Mouse (Mus musculus): ENCODE measurements around the gene Atp6v1fnb. TPM values are rescaled to one million over a fixed set of nuclear protein-coding genes. Genes with fewer than 3 reads are reported as not detected.

Atp6v1fnb gene
- not detected in 2 replicates for polyA plus RNA-seq (2012; ENCODE audit: insufficient read depth, insufficient read length, low replicate concordance, missing spikeins)

DNA sequence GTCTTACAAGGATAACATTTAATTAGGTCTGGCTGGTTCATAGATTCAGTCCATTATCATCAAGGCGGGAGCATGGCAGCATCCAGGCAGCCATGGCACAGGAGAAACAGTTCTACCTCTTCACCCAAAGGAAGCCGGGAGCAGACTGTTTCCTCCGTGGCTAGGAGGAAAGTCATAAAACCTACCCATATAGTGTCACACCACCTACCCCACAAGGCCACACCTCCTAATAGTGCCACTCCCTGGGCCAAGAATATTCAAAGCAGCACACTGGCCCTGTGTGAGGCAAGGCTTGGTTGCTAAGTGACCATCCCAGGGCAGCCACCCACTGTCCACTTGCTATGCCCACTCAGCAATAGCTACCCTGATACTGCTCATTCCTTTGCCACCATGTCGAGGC lies at the start of gene Atp6v1fnb:
Gene Atp6v1fnb, plus strand, starts transcription at position 301 of the 400 bp plus-strand sequence.
- Histone ChIP-seq H3K4me1 (ENCODE audit: control insufficient read depth, insufficient read depth, low read length) (peaks cover 9% of the 10 kb centered on the region), H3K4me3 (ENCODE audit: insufficient read depth, low read depth, low read length) (no peak within 1 kb of the TSS), H3K27ac (ENCODE audit: insufficient read depth, low read depth, low read length) (no peak within 1 kb of the TSS)
- TF ChIP-seq POLR2A (IDR thresholded peaks at IDR 0.05; ENCODE audit: insufficient read depth, low read depth, low read length) = no peak
- TF ChIP-seq CTCF (IDR thresholded peaks at IDR 0.05; ENCODE audit: insufficient read depth, low read depth, low read length) = no peak
- 93% methylated on average over 4 of the region's 4 CpGs for WGBS

DNA sequence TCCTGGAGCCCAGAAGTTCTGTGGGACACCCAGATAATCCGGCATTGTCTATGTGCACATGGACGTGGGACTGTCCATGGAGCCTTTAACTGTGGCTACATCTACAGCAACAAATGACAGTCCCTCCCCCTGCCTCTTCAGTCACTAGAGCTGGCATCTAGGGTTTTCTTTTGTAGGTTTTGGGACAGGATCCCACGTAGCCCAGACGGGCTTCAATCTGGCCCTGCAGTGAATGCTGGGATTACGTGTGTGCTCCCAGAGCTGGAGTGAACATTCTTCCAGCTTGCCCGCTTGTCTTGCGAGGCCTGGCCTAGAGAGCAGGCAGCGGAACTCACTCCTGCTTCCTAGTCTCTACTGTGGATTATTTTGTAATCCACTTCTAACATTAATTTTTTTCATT lies 46.1 kb upstream of the Atp6v1fnb start:
- TF ChIP-seq CTCF (IDR thresholded peaks at IDR 0.05; ENCODE audit: insufficient read depth, low read depth, low read length) (no peak), POLR2A (IDR thresholded peaks at IDR 0.05; ENCODE audit: insufficient read depth, low read depth, low read length) (no peak)
- Histone ChIP-seq H3K27ac (ENCODE audit: insufficient read depth, low read depth, low read length) (no peak overlapping the region), H3K4me1 (ENCODE audit: control insufficient read depth, insufficient read depth, low read length) (no peaks in the 10 kb centered on the region), H3K4me3 (ENCODE audit: insufficient read depth, low read depth, low read length) (no peak overlapping the region)
- 81% methylated on average over 8 of the region's 8 CpGs for WGBS

DNA sequence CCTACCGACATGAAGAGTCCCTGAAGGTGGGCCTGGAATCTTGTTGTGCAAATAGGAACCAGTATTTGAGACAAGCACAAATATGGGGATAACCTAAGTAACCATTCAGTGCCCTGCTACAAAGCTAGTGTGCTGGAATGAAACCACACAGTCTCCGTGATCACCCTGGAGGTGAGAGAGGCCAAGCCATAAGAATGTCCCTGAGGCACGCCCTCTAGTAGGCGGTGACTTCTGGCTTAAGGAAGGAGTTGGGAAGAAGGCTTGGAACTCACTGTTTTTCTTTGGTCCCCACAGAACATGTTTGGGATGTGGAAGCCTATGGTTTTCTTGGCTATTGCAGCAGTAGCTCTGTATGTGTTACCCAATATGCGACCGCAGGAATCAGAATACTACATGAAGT lies 44.9 kb upstream of the Atp6v1fnb start:
- Histone ChIP-seq H3K4me3 (ENCODE audit: insufficient read depth, low read depth, low read length) (no peak overlapping the region), H3K27ac (ENCODE audit: insufficient read depth, low read depth, low read length) (no peak overlapping the region), H3K4me1 (ENCODE audit: control insufficient read depth, insufficient read depth, low read length) (peaks cover 6% of the 10 kb centered on the region)
- TF ChIP-seq POLR2A (IDR thresholded peaks at IDR 0.05; ENCODE audit: insufficient read depth, low read depth, low read length) (no peak), CTCF (IDR thresholded peaks at IDR 0.05; ENCODE audit: insufficient read depth, low read depth, low read length) (no peak)
- WGBS = 88% methylated on average over 6 of the region's 6 CpGs

DNA sequence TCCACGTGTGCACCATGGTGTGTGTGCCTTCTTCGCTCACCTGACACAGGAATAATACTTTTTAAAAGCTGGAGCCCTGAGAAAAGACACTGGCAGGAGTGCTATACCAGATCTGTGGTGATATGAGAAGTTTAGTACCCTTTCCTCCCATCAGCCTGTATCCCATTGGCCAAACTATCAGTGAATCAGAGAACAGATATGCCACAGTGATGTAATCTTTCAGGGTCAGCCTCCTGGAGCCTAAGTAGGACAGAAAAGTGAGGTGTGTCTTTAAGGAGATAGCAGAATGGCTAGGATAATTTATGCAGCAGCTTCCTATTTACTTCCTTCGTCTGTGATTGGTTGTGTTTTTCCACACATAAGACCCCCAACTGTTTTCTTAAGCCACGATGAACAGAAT lies 43.1 kb upstream of the Atp6v1fnb start:
- WGBS = 51% methylated on average over 4 of the region's 4 CpGs
- TF ChIP-seq CTCF (IDR thresholded peaks at IDR 0.05; ENCODE audit: insufficient read depth, low read depth, low read length) = no peak
- TF ChIP-seq POLR2A (IDR thresholded peaks at IDR 0.05; ENCODE audit: insufficient read depth, low read depth, low read length) = no peak
- H3K4me1 ChIP-seq (ENCODE audit: control insufficient read depth, insufficient read depth, low read length) = peaks cover 18% of the 10 kb centered on the region
- no peak overlapping the region for H3K27ac ChIP-seq (ENCODE audit: insufficient read depth, low read depth, low read length)
- no peak overlapping the region for H3K4me3 ChIP-seq (ENCODE audit: insufficient read depth, low read depth, low read length)

DNA sequence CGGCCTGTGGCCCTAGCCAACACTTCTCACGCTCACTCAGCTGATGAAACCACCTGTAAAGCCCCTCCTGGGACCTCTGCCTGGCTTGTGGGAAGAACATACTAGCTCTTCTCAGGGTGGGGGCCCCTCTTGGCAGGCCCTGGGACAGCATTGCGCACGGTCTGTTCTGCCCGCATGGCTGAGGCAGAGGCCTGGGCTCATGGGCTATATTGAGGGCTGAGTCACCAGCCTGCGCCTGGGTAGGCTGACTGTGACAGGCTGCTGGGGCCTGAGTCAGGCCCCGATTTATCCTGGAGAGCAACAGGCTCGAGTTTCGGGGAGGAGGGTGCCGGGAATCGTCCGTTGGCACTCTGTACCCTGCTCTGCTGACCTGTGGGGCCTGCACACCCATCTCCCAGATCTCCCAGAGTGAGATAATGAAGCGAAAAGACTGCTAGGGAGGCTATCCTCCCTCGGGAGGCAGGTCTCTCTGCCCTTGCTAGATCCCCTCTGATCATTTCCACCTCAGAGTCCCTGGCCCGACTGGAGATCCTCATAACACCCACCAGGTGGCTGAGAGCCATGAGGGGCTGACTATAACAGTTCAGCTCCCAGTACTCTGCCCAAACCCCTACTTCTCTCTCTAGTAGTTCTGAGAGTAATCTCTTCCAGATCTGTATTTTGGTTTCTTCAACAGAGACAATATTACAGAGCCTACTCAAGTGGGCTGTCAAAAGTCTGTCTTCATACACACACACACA lies 40.4 kb upstream of the Atp6v1fnb start:
- Histone ChIP-seq H3K27ac (ENCODE audit: insufficient read depth, low read depth, low read length) (no peak overlapping the region), H3K4me3 (ENCODE audit: insufficient read depth, low read depth, low read length) (no peak overlapping the region), H3K4me1 (ENCODE audit: control insufficient read depth, insufficient read depth, low read length) (peaks cover 39% of the 10 kb centered on the region)
- TF ChIP-seq POLR2A (IDR thresholded peaks at IDR 0.05; ENCODE audit: insufficient read depth, low read depth, low read length) = no peak
- no peak for TF ChIP-seq CTCF (IDR thresholded peaks at IDR 0.05; ENCODE audit: insufficient read depth, low read depth, low read length)
- 57% methylated on average over 15 of the region's 15 CpGs for WGBS

DNA sequence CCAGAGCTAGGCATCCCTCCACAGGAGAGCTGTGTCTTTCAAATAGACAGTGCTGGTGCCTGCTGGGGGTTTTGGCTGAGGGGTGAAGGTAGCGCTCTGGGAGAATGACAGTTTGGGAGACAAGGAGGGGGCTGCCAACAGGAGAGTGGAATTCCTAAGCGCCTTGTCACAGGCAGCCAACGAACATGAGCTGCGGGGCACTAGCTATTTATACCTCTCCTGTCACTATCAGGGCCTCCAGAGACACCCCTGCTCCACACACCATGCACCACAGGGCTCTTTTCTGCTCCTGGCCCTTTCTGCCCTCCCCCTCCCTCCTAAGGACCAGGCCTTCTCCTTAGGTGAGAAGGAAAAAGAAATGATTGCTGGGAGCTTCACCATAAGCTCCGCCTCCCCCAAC lies 39.8 kb upstream of the Atp6v1fnb start:
- Histone ChIP-seq H3K4me3 (ENCODE audit: insufficient read depth, low read depth, low read length) (no peak overlapping the region), H3K4me1 (ENCODE audit: control insufficient read depth, insufficient read depth, low read length) (peaks cover 45% of the 10 kb centered on the region), H3K27ac (ENCODE audit: insufficient read depth, low read depth, low read length) (no peak overlapping the region)
- 68% methylated on average over 5 of the region's 5 CpGs for WGBS
- TF ChIP-seq POLR2A (IDR thresholded peaks at IDR 0.05; ENCODE audit: insufficient read depth, low read depth, low read length) (no peak), CTCF (IDR thresholded peaks at IDR 0.05; ENCODE audit: insufficient read depth, low read depth, low read length) (no peak)

DNA sequence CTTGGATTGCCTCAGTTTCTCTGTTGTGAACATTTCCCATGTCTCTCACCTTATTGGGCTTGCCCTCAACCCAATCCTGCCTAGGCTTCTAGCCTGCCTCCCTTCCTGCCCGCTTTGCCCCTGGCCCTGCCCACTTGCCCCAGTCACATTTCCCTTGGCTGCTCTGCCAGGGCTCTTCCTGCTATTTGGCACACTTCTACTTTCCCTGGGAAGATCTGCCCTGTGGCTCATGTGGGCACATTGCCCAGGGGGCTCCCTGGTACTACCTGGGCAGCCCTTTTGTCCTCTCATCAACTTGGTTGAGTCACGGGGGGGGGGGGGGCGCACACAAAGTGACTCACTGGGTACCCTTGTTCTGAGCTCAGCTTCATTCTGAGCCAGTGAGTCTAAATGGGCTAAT lies 39.1 kb upstream of the Atp6v1fnb start:
- H3K27ac ChIP-seq (ENCODE audit: insufficient read depth, low read depth, low read length) = no peak overlapping the region
- 48% methylated on average over 3 of the region's 3 CpGs for WGBS
- no peak overlapping the region for H3K4me3 ChIP-seq (ENCODE audit: insufficient read depth, low read depth, low read length)
- no peak for TF ChIP-seq POLR2A (IDR thresholded peaks at IDR 0.05; ENCODE audit: insufficient read depth, low read depth, low read length)
- TF ChIP-seq CTCF (IDR thresholded peaks at IDR 0.05; ENCODE audit: insufficient read depth, low read depth, low read length) = no peak
- peaks cover 47% of the 10 kb centered on the region for H3K4me1 ChIP-seq (ENCODE audit: control insufficient read depth, insufficient read depth, low read length)

DNA sequence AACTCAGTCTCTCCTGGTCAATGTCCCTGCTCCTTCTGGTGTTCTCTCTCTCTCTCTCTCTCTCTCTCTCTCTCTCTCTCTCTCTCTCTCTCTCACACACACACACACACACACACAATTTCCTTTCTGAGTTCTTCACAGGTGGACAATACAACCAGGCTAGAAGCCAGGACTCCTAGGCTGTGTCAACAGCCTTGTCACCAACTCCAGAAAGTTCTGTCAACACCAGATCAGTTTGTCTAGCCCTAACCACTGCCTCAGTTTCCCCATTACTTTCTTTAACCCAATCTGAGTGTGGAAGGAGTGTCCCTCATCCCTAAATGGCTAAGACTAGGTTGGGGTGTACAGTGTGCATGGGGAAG lies 38.6 kb upstream of the Atp6v1fnb start:
- Histone ChIP-seq H3K27ac (ENCODE audit: insufficient read depth, low read depth, low read length) (no peak overlapping the region), H3K4me1 (ENCODE audit: control insufficient read depth, insufficient read depth, low read length) (peaks cover 47% of the 10 kb centered on the region), H3K4me3 (ENCODE audit: insufficient read depth, low read depth, low read length) (no peak overlapping the region)
- TF ChIP-seq CTCF (IDR thresholded peaks at IDR 0.05; ENCODE audit: insufficient read depth, low read depth, low read length) (no peak), POLR2A (IDR thresholded peaks at IDR 0.05; ENCODE audit: insufficient read depth, low read depth, low read length) (no peak)

DNA sequence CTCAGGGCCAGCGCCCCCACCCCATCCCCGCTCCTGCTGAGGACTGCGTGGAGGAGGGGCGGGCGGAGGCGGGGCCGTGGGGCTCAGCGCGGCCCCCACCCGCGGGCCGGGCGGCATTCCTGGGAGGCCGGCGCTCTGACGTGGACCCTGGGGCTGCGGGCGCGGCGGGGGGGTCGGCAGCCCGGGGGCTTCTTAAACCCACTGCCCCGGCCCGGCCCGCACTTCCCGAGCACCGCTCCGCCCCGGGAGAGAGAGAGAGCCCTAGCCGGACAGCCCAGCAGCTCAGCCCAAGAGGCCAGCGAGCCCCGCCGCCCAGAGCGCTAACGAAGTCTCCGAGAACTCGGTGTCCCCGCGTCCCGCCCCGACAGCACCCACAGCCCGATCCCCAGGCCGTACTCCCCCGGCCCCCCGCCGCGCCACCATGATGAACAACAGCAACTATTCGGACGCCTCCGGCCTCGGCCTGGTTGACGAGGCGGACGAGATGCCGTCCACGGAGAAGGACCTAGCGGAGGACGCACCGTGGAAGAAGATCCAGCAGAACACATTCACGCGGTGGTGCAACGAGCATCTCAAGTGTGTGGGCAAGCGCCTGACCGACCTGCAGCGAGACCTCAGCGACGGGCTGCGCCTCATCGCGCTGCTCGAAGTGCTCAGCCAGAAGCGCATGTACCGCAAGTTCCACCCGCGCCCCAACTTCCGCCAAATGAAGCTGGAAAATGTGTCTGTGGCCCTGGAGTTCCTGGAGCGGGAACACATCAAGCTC lies 38.0 kb upstream of the Atp6v1fnb start, which contains the start of gene Flnc:
Gene Flnc, plus strand, starts transcription at position 219 of the 766 bp plus-strand sequence.
- Histone ChIP-seq H3K4me3 (ENCODE audit: insufficient read depth, low read depth, low read length) (peak within 1 kb of the TSS; percentile 8), H3K4me1 (ENCODE audit: control insufficient read depth, insufficient read depth, low read length) (peaks cover 47% of the 10 kb centered on the region), H3K27ac (ENCODE audit: insufficient read depth, low read depth, low read length) (no peak within 1 kb of the TSS)
- 4% methylated on average over 66 of the region's 77 CpGs for WGBS
- TF ChIP-seq CTCF (IDR thresholded peaks at IDR 0.05; ENCODE audit: insufficient read depth, low read depth, low read length) (no peak), POLR2A (IDR thresholded peaks at IDR 0.05; ENCODE audit: insufficient read depth, low read depth, low read length) (no peak)
